ENCODE assay signal across 8 mouse cellular contexts in the genomic region with DNA sequence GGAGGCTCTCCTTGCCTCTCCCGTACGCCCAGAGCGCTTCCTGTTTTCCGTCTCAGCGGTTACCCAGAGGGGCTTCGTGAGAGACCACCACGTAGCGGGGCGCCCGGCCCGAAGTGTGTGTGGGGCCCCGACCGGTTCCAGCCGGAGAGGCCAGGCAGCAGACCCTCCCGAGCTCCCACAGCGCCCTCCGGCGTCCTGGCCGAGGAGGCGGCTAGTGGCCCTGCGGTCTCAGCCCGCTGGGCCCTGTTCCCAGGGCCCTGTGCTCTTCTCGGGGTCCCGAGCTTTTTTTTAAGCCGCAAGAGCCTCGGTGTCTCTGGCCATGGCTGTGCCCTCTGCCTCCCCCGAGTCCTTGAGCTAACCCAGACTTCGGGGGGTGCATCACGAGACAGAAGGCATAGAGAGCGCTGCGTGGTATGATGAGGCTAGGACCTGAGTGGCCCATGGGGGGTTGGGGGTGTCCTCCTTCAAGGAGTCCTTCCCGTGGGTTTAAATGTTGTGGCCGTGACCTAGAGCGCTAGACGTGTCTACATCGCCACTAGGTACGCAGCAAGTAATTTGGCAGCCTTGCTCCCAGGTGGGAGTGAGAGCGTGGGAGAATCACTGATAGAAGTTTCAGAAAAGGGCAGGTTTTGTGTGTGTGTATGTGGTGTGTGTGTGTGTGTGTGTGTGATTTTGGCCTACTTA. TPM values are rescaled to one million over a fixed set of nuclear protein-coding genes. Genes with fewer than 3 reads are reported as not detected.
DNase-seq lines count a peak whose midpoint lies in the region; ATAC-seq and TF ChIP-seq lines count a peak whose summit lies in the region.

No protein-coding gene starts in this region.

- no peak for TF ChIP-seq EP300 in liver, postnatal 0 days (IDR thresholded peaks at IDR 0.05; ENCODE audit: low read depth)

- H3K9ac ChIP-seq in forebrain, postnatal 0 days, result peak overlapping the region; percentile 96
- peak overlapping the region; percentile 93 for H3K9ac ChIP-seq in kidney, embryonic 15.5 days
- peak overlapping the region; percentile 100 for H3K9ac ChIP-seq in liver, postnatal 0 days (replicated peaks)

- no peaks in the 10 kb centered on the region for H3K36me3 ChIP-seq in forebrain, postnatal 0 days (ENCODE audit: insufficient read depth)
- no peaks in the 10 kb centered on the region for H3K36me3 ChIP-seq in kidney, embryonic 15.5 days
- 0 out of 2 replicates have a peak, but pooled peaks cover 3% of the 10 kb centered on the region for H3K36me3 ChIP-seq in liver, postnatal 0 days (replicated peaks; ENCODE audit: insufficient read depth, low read length)

- peak overlapping the region; percentile 79 for H3K4me3 ChIP-seq in forebrain, postnatal 0 days (ENCODE audit: low read depth, low read length)
- peak overlapping the region; percentile 96 for H3K4me3 ChIP-seq in kidney, embryonic 15.5 days (replicated peaks)
- H3K4me3 ChIP-seq in liver, postnatal 0 days (ENCODE audit: low read depth, low read length), result peak overlapping the region; percentile 98
- peak overlapping the region; percentile 80 for H3K4me3 ChIP-seq in olfactory bulb, adult 2 months (ENCODE audit: insufficient read depth, low read depth, low read length)

- TF ChIP-seq POLR2A in olfactory bulb, adult 2 months (IDR thresholded peaks at IDR 0.05; ENCODE audit: insufficient read depth, low read depth, low read length), result no peak

- H3K27ac ChIP-seq in forebrain, postnatal 0 days (ENCODE audit: low read depth, low read length), result peak overlapping the region; percentile 92
- peak overlapping the region; percentile 95 for H3K27ac ChIP-seq in kidney, embryonic 15.5 days
- peak overlapping the region; percentile 97 for H3K27ac ChIP-seq in liver, postnatal 0 days (ENCODE audit: low read depth)
- H3K27ac ChIP-seq in olfactory bulb, adult 2 months (ENCODE audit: insufficient read depth, low read depth, low read length), result peak overlapping the region; percentile 74

- TF ChIP-seq CTCF in forebrain, postnatal 0 days (IDR thresholded peaks at IDR 0.05; ENCODE audit: low read depth), result peak; percentile 52
- peak; percentile 69 for TF ChIP-seq CTCF in liver, postnatal 0 days (IDR thresholded peaks at IDR 0.05; ENCODE audit: low read depth)
- no peak for TF ChIP-seq CTCF in olfactory bulb, adult 2 months (IDR thresholded peaks at IDR 0.05; ENCODE audit: insufficient read depth, low read depth, low read length)

- no peaks in the 10 kb centered on the region for H3K27me3 ChIP-seq in forebrain, postnatal 0 days (ENCODE audit: insufficient read depth, low read length)
- no peaks in the 10 kb centered on the region for H3K27me3 ChIP-seq in kidney, embryonic 15.5 days
- H3K27me3 ChIP-seq in liver, postnatal 0 days (ENCODE audit: insufficient read depth, low read length), result no peaks in the 10 kb centered on the region

- no peaks in the 10 kb centered on the region for H3K9me3 ChIP-seq in forebrain, postnatal 0 days (ENCODE audit: low read length)
- no peaks in the 10 kb centered on the region for H3K9me3 ChIP-seq in kidney, embryonic 15.5 days (replicated peaks)
- no peaks in the 10 kb centered on the region for H3K9me3 ChIP-seq in liver, postnatal 0 days (ENCODE audit: low read length)

- peak; percentile 31 for DNase-seq in adrenal gland, adult 8-10 months
- no peak for DNase-seq in adrenal gland, adult 18-20 months (ENCODE audit: low spot score in 2 of 2)
- DNase-seq in right cerebral cortex, adult 2 months (ENCODE audit: low spot score in 2 of 2), result peak; percentile 26 to 44
- DNase-seq in right cerebral cortex, postnatal 4 days, result no peak
- no peak for DNase-seq in forebrain, postnatal 0 days
- peak; percentile 81 for DNase-seq in liver, postnatal 0 days

- H3K4me2 ChIP-seq in forebrain, postnatal 0 days (ENCODE audit: low read depth), result peak overlapping the region; percentile 97
- H3K4me2 ChIP-seq in kidney, embryonic 15.5 days, result peak overlapping the region; percentile 85
- peak overlapping the region; percentile 81 for H3K4me2 ChIP-seq in liver, postnatal 0 days (ENCODE audit: low read depth, low read length)

- ATAC-seq in forebrain, postnatal 0 days, result peak; percentile 79
- peak; percentile 85 for ATAC-seq in kidney, embryonic 15.5 days (replicated peaks; ENCODE audit: low FRiP score)
- ATAC-seq in liver, postnatal 0 days, result peak; percentile 83

- 4% methylated on average over 38 of the region's 38 CpGs for WGBS in forebrain, postnatal 0 days
- under 1% methylated on average over 38 of the region's 38 CpGs for WGBS in kidney, embryonic 15.5 days
- under 1% methylated on average over 36 of the region's 38 CpGs for WGBS in liver, postnatal 0 days (ENCODE audit: insufficient replicate concordance)
- 1% methylated on average over 38 of the region's 38 CpGs for WGBS in olfactory bulb, adult 2 months

- H3K4me1 ChIP-seq in forebrain, postnatal 0 days (ENCODE audit: insufficient read depth), result peaks cover 5% of the 10 kb centered on the region; the same call in 1 of the 2 replicates
- H3K4me1 ChIP-seq in kidney, embryonic 15.5 days, result peaks cover 17% of the 10 kb centered on the region
- H3K4me1 ChIP-seq in liver, postnatal 0 days (ENCODE audit: insufficient read depth), result peaks cover 14% of the 10 kb centered on the region
- H3K4me1 ChIP-seq in olfactory bulb, adult 2 months (ENCODE audit: control insufficient read depth, insufficient read depth, low read length), result no peaks in the 10 kb centered on the region

RNA-seq across cellular contexts. Expression of a gene that starts 0.6 kb away (rescaled TPM):
- 10 to 100 TPM; 18.5 to 34.4 (median 27.0) TPM for total RNA-seq in adrenal gland, adult 8-10 months (2022)
- total RNA-seq in adrenal gland, adult 18-20 months (2021), result 10 to 100 TPM; 15.9 to 26.0 TPM
- total RNA-seq in forebrain, postnatal 0 days (2014; rRNA removed), result 32.1 and 39.3 TPM in 2 replicates
- polyA plus RNA-seq in forebrain, postnatal 0 days (2015; fragmentation: Nextera tagmentation; extraction: Ambion mirVana), result 46.1 and 46.6 TPM in 2 replicates
- polyA plus RNA-seq in kidney, embryonic 15.5 days (2015; fragmentation: Nextera tagmentation; extraction: Ambion mirVana), result 32.3 and 34.2 TPM in 2 replicates
- 8.0 and 8.3 TPM in 2 replicates for polyA plus RNA-seq in liver, postnatal 0 days (2015; fragmentation: Nextera tagmentation; extraction: Ambion mirVana)
- not detected in 2 replicates for polyA plus RNA-seq in olfactory bulb, adult 2 months (2012; ENCODE audit: insufficient read depth, insufficient read length, low replicate concordance, missing spikeins)

RNA-seq across cellular contexts. Expression of a gene that starts 29.3 kb away (rescaled TPM):
- 100 to 1,000 TPM; 157 to 222 (median 203) TPM for total RNA-seq in adrenal gland, adult 8-10 months (2022)
- 100 to 1,000 TPM; 148 to 156 TPM for total RNA-seq in adrenal gland, adult 18-20 months (2021)
- 522 and 533 TPM in 2 replicates for total RNA-seq in forebrain, postnatal 0 days (2014; rRNA removed)
- 373 and 445 TPM in 2 replicates for polyA plus RNA-seq in forebrain, postnatal 0 days (2015; fragmentation: Nextera tagmentation; extraction: Ambion mirVana)
- 420 and 439 TPM in 2 replicates for polyA plus RNA-seq in kidney, embryonic 15.5 days (2015; fragmentation: Nextera tagmentation; extraction: Ambion mirVana)
- 103 and 117 TPM in 2 replicates for polyA plus RNA-seq in liver, postnatal 0 days (2015; fragmentation: Nextera tagmentation; extraction: Ambion mirVana)
- not detected in 2 replicates for polyA plus RNA-seq in olfactory bulb, adult 2 months (2012; ENCODE audit: insufficient read depth, insufficient read length, low replicate concordance, missing spikeins)

Comparison
In these comparisons a context has a peak if more than half of its experiments do, and no peak if none do; other contexts are left out.
1. DNase-seq: peak in adrenal gland, adult 8-10 months (single experiment), right cerebral cortex, adult 2 months (2 of 2) and liver, postnatal 0 days (single experiment); none in adrenal gland, adult 18-20 months (0 of 2), right cerebral cortex, postnatal 4 days (single experiment) and forebrain, postnatal 0 days (single experiment).
2. Peak in every context shown above with its lines, with median percentiles within 50 percentile points of each other: ATAC-seq, H3K27ac ChIP-seq, H3K4me2 ChIP-seq, H3K4me3 ChIP-seq and H3K9ac ChIP-seq.